Mouse (Mus musculus) brain, adult 2 months (tissue): ENCODE measurements around the gene Clcn1.

Experiments
- DNase-seq: peaks from one replicate; pipeline ENCODE4 v3.0.0; 2011; ENCODE audit warnings: low read depth, low spot score

Clcn1 gene

DNA sequence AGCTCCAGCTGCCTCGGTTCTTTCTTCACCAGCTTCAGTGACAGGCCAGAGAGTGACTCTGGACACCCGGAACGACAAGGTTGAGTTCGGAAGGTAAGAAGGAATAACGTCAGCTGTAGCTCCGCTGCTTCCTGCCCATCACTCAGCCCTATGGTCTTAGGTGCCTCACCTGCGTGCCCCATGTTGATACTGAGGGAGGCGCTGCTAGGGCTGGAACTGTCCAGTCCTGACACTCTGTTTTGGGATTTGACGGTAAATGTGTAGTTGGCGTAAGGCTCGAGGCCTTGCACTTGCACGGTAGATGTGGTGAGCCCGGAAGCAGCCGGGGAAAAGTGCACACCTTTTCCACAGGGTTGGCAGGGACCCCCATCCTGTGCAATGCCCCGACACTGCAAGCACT is 78.1 kb downstream of the Clcn1 start:
- no peak for DNase-seq

DNA sequence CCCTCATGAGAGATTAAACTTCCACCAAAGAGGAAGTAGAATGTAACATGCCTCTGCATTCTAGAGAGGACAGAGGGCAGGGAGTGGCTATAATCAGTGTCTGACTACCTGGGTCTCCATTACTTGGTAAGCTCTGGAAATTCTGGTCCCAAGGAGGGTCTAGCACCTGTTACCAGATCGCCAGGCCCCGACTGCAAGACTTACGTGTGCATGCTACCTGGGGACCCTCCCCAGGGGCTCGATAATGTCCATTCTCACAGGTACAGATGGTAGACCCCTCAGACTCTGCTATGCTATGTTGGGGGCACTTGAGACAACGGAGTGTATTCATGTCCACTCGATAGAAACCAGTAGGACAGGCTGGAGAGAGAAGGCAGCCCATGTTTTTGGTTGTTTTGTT is 78.7 kb downstream of the Clcn1 start:
- DNase-seq, result no peak
